In genomic region chrX:136269743-136270392, GRCm38 (mm10) we compare ENCODE assay signal across 8 mouse cellular contexts. TPM values are rescaled to one million over a fixed set of nuclear protein-coding genes. Genes with fewer than 3 reads are reported as not detected.
DNase-seq lines count a peak whose midpoint lies in the region; ATAC-seq and TF ChIP-seq lines count a peak whose summit lies in the region.
"Not testable (repeated sequence)": the region's sequence is repeated elsewhere in the genome, so short reads cannot be mapped to it uniquely, and the experiment has no call there.

Bex3 (plus strand) TSS chrX:136270253.

- H3K9me3 ChIP-seq in forebrain, embryonic 10.5 days; heart, embryonic 16.5 days (replicated peaks; ENCODE audit: control insufficient read depth, low read length); kidney, embryonic 16.5 days (ENCODE audit: low read length); limb, embryonic 14.5 days (ENCODE audit: control insufficient read depth, low read length); midbrain, embryonic 12.5 days: not testable (repeated sequence)

- DNase-seq in 3134 (ENCODE audit: extremely low read depth, insufficient read length, low spot score), result peak; percentile 58
- DNase-seq in forebrain, embryonic 10.5 days (ENCODE audit: extremely low spot score, low spot score); limb, embryonic 14.5 days (ENCODE audit: low spot score): not testable (repeated sequence)

- not testable (repeated sequence) for H3K27ac ChIP-seq in bone marrow, adult 2 months (ENCODE audit: control insufficient read depth, insufficient read depth, low read depth, low read length, poor library complexity); kidney, embryonic 16.5 days (ENCODE audit: low read length); small intestine, adult 2 months (ENCODE audit: insufficient read depth, low read depth, low read length)
- H3K27ac ChIP-seq in forebrain, embryonic 10.5 days, result peak within 1 kb of the TSS; percentile 85
- peak within 1 kb of the TSS; percentile 57 for H3K27ac ChIP-seq in heart, embryonic 16.5 days (ENCODE audit: low read length)
- 0 out of 2 replicates have a peak within 1 kb of the TSS, but pooled peaks have one; percentile 58 for H3K27ac ChIP-seq in limb, embryonic 14.5 days (replicated peaks; ENCODE audit: low read depth, low read length)
- H3K27ac ChIP-seq in midbrain, embryonic 12.5 days (replicated peaks), result peak within 1 kb of the TSS; percentile 67

- H3K9ac ChIP-seq in heart, embryonic 16.5 days (ENCODE audit: low read length), result peak within 1 kb of the TSS; percentile 67
- peak within 1 kb of the TSS; percentile 53 for H3K9ac ChIP-seq in kidney, embryonic 16.5 days (replicated peaks; ENCODE audit: low read length)
- H3K9ac ChIP-seq in limb, embryonic 14.5 days (ENCODE audit: low read depth, low read length, severe bottlenecking), result peak within 1 kb of the TSS; percentile 55
- peak within 1 kb of the TSS; percentile 60 for H3K9ac ChIP-seq in midbrain, embryonic 12.5 days (replicated peaks)

- peaks cover 37% of the 10 kb centered on the region for H3K27me3 ChIP-seq in forebrain, embryonic 10.5 days (ENCODE audit: poor library complexity, severe bottlenecking)
- H3K27me3 ChIP-seq in heart, embryonic 16.5 days (ENCODE audit: control insufficient read depth, insufficient read depth, low read length); kidney, embryonic 16.5 days (ENCODE audit: insufficient read depth, low read length); limb, embryonic 14.5 days (ENCODE audit: control insufficient read depth, insufficient read depth, low read length); midbrain, embryonic 12.5 days; small intestine, adult 2 months (ENCODE audit: control insufficient read depth, insufficient read depth, low read length): not testable (repeated sequence)

- not testable (repeated sequence) for TF ChIP-seq POLR2A in bone marrow, adult 2 months (IDR thresholded peaks at IDR 0.05; ENCODE audit: borderline replicate concordance, control insufficient read depth, low read depth, low read length); limb, embryonic 14.5 days (IDR thresholded peaks at IDR 0.05; ENCODE audit: borderline replicate concordance, extremely low read depth, insufficient read depth, insufficient read length); small intestine, adult 2 months (IDR thresholded peaks at IDR 0.05; ENCODE audit: low read depth, low read length)

- 77% methylated on average over 4 of the region's 30 CpGs for WGBS in bone marrow, adult 2 months
- WGBS in forebrain, embryonic 10.5 days, result 37% methylated on average over 12 of the region's 30 CpGs
- 47% methylated on average over 6 of the region's 30 CpGs for WGBS in heart, embryonic 16.5 days
- 56% methylated on average over 6 of the region's 30 CpGs for WGBS in kidney, embryonic 16.5 days
- WGBS in limb, embryonic 14.5 days, result 74% methylated on average over 4 of the region's 30 CpGs
- WGBS in midbrain, embryonic 12.5 days, result 80% methylated on average over 4 of the region's 30 CpGs
- 21% methylated on average over 13 of the region's 30 CpGs for WGBS in small intestine, adult 2 months

- H3K36me3 ChIP-seq in forebrain, embryonic 10.5 days (replicated peaks), result peaks cover 14% of the 10 kb centered on the region
- not testable (repeated sequence) for H3K36me3 ChIP-seq in heart, embryonic 16.5 days (ENCODE audit: control insufficient read depth, insufficient read depth); kidney, embryonic 16.5 days (ENCODE audit: insufficient read depth, low read length); limb, embryonic 14.5 days (ENCODE audit: control insufficient read depth, insufficient read depth, low read length); midbrain, embryonic 12.5 days; small intestine, adult 2 months (ENCODE audit: control insufficient read depth, insufficient read depth, low read length)

- H3K4me3 ChIP-seq in bone marrow, adult 2 months (replicated peaks; ENCODE audit: control insufficient read depth, low read depth, low read length), result not testable (repeated sequence)
- H3K4me3 ChIP-seq in forebrain, embryonic 10.5 days, result peak within 1 kb of the TSS; percentile 55
- peak within 1 kb of the TSS; percentile 54 for H3K4me3 ChIP-seq in heart, embryonic 16.5 days (ENCODE audit: low read length)
- peak within 1 kb of the TSS; percentile 49 for H3K4me3 ChIP-seq in kidney, embryonic 16.5 days (ENCODE audit: low read length)
- H3K4me3 ChIP-seq in limb, embryonic 14.5 days (replicated peaks; ENCODE audit: low read length), result peak within 1 kb of the TSS; percentile 41
- peak within 1 kb of the TSS; percentile 47 for H3K4me3 ChIP-seq in midbrain, embryonic 12.5 days
- peak within 1 kb of the TSS; percentile 48 for H3K4me3 ChIP-seq in small intestine, adult 2 months (ENCODE audit: low read depth, low read length)

- not testable (repeated sequence) for H3K4me1 ChIP-seq in bone marrow, adult 2 months (ENCODE audit: control insufficient read depth, insufficient read depth, low read length); heart, embryonic 16.5 days (ENCODE audit: control insufficient read depth, insufficient read depth, low read length); kidney, embryonic 16.5 days (ENCODE audit: insufficient read depth, low read length); limb, embryonic 14.5 days (ENCODE audit: control insufficient read depth, insufficient read depth, low read length); small intestine, adult 2 months (ENCODE audit: control insufficient read depth, insufficient read depth, insufficient read length, low read length)
- H3K4me1 ChIP-seq in forebrain, embryonic 10.5 days, result peaks cover 22% of the 10 kb centered on the region
- peaks cover 12% of the 10 kb centered on the region for H3K4me1 ChIP-seq in midbrain, embryonic 12.5 days

- peak within 1 kb of the TSS; percentile 56 for H3K4me2 ChIP-seq in heart, embryonic 16.5 days (ENCODE audit: low read depth, low read length)
- peak within 1 kb of the TSS; percentile 46 for H3K4me2 ChIP-seq in kidney, embryonic 16.5 days (replicated peaks; ENCODE audit: low read depth, low read length)
- H3K4me2 ChIP-seq in limb, embryonic 14.5 days (replicated peaks; ENCODE audit: low read depth, low read length, severe bottlenecking), result peak within 1 kb of the TSS; percentile 31
- peak within 1 kb of the TSS; percentile 51 for H3K4me2 ChIP-seq in midbrain, embryonic 12.5 days (replicated peaks)

- not testable (repeated sequence) for TF ChIP-seq CTCF in bone marrow, adult 2 months (IDR thresholded peaks at IDR 0.05; ENCODE audit: control insufficient read depth, insufficient read depth, low read length); small intestine, adult 2 months (IDR thresholded peaks at IDR 0.05; ENCODE audit: extremely low read depth, insufficient read length, insufficient replicate concordance, low read depth, low read length)

- peak; percentile 96 for ATAC-seq in heart, embryonic 16.5 days (replicated peaks; ENCODE audit: extremely low read depth, insufficient read depth, low FRiP score)
- peak; percentile 96 for ATAC-seq in kidney, embryonic 16.5 days (ENCODE audit: low FRiP score, low TSS enrichment)
- ATAC-seq in limb, embryonic 14.5 days (ENCODE audit: low FRiP score, low read depth), result peak; percentile 96
- peak; percentile 97 for ATAC-seq in midbrain, embryonic 12.5 days (ENCODE audit: low FRiP score, low read depth)

RNA-seq across cellular contexts. Expression of gene Bex3, which starts in this region (rescaled TPM):
- 53.3 and 68.7 TPM in 2 replicates for polyA plus RNA-seq in bone marrow, adult 2 months (2011; ENCODE audit: insufficient read depth, insufficient read length, low replicate concordance, missing spikeins)
- polyA plus RNA-seq in forebrain, embryonic 10.5 days (2016; fragmentation: Nextera tagmentation; extraction: Ambion mirVana), result 666 and 672 TPM in 2 replicates
- 372 and 400 TPM in 2 replicates for polyA plus RNA-seq in heart, embryonic 16.5 days (2015; fragmentation: Nextera tagmentation; extraction: Ambion mirVana)
- 441 and 452 TPM in 2 replicates for polyA plus RNA-seq in kidney, embryonic 16.5 days (2015; fragmentation: Nextera tagmentation; extraction: Ambion mirVana)
- 387 and 467 TPM in 2 replicates for polyA plus RNA-seq in limb, embryonic 14.5 days (2012; rRNA removed)
- 442 and 482 TPM in 2 replicates for polyA plus RNA-seq in limb, embryonic 14.5 days (2014; fragmentation: Nextera tagmentation; extraction: Ambion mirVana)
- 584 and 588 TPM in 2 replicates for polyA plus RNA-seq in midbrain, embryonic 12.5 days (2016; fragmentation: Nextera tagmentation; extraction: Ambion mirVana)
- polyA plus RNA-seq in small intestine, adult 2 months (2012; rRNA removed), result 5.2 and 8.6 TPM in 2 replicates
